Mouse (Mus musculus): ENCODE data around the gene Slc15a3. TPM values are rescaled to one million over a fixed set of nuclear protein-coding genes. Genes with fewer than 3 reads are reported as not detected.

The Slc15a3 gene
- polyA plus RNA-seq, 1 experiment from 2014 or later: 0.20 TPM

DNA sequence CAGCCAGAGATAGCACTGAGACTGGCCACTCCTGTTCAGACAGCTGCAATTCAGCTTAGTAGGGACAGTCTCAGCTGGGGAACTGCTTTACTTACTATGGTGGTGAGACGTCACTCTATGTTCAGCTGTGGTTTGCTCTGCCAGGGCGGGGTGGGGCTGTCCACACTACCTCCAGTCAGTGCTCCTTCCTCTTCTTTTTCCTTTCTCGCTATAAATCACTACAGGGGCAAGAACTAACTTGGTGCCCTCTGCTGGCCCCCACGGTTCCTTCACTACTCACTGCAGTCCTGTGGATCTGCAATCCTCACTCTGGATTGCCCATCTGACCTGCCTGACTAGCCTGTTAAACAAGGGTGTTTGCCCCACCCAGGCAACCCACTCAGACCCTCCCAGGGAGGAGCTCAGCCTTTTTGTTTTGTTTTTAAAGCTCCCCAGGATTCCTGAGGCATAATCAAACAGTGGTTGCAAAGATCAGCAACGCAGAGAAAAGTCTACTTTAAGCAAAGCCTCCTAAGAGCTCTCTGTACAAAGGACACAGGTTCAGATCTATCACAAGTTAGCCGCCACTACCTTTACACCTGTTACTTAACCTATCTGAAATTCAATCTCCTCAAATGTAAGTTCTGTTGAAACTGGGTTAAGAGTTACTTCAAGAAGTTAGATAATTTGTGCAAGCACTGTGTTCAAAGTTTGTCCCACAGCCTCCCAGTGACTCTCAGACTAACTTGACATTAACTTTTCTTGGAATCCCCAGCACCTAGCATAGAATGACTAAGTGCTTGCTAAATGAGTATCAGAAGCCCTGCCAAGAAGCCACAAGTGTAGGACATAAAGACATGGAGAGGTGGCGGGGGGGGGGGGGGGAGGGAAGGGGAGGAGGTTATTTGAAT lies 40.8 kb downstream of the Slc15a3 start:
- ATAC-seq (ENCODE audit: low FRiP score, low read depth): no peak
- Histone ChIP-seq H3K4me3 (peak overlapping the region; percentile 48), H3K9ac (peak overlapping the region; percentile 59; the same call in 1 of the 2 replicates), H3K4me2 (replicated peaks) (peak overlapping the region; percentile 94), H3K36me3 (no peaks in the 10 kb centered on the region), H3K4me1 (peaks cover 18% of the 10 kb centered on the region), H3K27me3 (replicated peaks) (no peaks in the 10 kb centered on the region), H3K9me3 (no peaks in the 10 kb centered on the region), H3K27ac (0 out of 2 replicates have a peak overlapping the region, but pooled peaks have one; percentile 90)
- 51% methylated on average over 6 of the region's 7 CpGs for WGBS

DNA sequence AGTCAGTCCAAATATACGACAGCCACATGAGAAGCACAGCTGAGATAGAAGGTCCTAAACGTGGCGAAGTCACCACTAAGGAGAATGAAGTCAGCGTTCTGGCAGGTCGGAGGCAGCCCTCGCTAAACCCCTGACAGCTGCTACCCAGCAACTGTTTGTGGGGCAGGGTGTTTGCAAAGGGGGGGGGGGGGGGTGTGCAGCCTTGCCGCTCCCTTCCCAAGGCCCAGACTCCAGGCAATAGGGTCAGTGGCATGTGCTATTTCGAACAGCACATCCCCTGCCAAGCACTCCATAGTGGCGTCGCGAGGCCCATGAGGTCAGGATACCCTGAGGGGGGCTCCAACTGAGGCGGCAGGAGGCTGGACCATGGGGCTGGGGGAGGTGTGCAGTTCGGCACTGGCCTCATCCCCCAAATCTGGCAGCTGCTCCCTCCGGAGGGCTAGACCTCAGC lies 41.5 kb downstream of the Slc15a3 start:
- no peak; the same call in 1 of the 2 replicates for ATAC-seq (ENCODE audit: low FRiP score, low read depth)
- Histone ChIP-seq H3K27me3 (replicated peaks) (no peaks in the 10 kb centered on the region), H3K36me3 (no peaks in the 10 kb centered on the region), H3K4me1 (peaks cover 18% of the 10 kb centered on the region), H3K4me2 (replicated peaks) (peak overlapping the region; percentile 94), H3K9ac (peak overlapping the region; percentile 59), H3K9me3 (no peaks in the 10 kb centered on the region), H3K4me3 (peak overlapping the region; percentile 48), H3K27ac (peak overlapping the region; percentile 90; the same call in 1 of the 2 replicates)
- 3% methylated on average over 14 of the region's 14 CpGs for WGBS

DNA sequence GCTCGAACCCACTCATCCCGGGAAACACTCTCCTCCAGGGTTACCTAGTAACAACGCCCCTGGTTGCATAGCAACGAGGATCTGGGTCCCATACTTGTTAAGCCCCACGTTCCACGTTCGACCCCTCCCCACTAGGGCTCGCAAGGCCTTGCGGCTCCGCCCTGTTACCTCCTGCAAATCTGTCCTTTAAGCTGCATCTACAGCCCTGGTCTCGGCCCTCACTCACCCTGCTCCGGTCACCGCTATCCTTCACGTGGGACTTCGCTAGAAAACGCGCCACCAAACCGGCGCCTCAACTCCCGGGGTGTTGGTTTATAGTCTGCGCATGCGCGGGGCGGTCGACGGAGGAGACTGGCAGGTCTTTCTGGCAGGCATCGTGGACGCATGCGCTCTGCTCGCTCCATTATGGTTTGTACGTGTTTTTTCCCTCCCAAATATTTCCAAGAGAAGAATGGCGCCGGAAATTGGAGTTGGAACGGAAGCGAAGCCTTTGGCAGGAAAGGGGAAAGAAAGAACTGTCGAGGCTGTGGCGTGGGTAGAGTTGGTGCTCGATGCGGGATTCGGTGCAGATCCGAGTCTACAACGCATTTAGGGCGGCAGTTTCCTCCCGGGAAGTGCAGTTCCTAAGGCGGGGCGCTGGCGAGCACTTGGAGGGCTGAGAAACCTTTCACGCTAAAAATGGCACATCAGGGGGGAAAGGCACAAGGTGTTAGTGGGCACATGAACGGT lies 42.1 kb downstream of the Slc15a3 start, which contains the start of gene Tmem109:
Gene Tmem109, minus strand, starts transcription at position 576 of the 729 bp plus-strand sequence.
- H3K27ac ChIP-seq: peak within 1 kb of the TSS; percentile 90
- H3K4me2 ChIP-seq (replicated peaks): peak within 1 kb of the TSS; percentile 94
- H3K36me3 ChIP-seq: no peaks in the 10 kb centered on the region
- peaks cover 18% of the 10 kb centered on the region for H3K4me1 ChIP-seq
- no peaks in the 10 kb centered on the region for H3K27me3 ChIP-seq (replicated peaks)
- peak; percentile 94 for ATAC-seq (ENCODE audit: low FRiP score, low read depth)
- WGBS: under 1% methylated on average over 49 of the region's 49 CpGs
- no peaks in the 10 kb centered on the region for H3K9me3 ChIP-seq
- peak within 1 kb of the TSS; percentile 59 for H3K9ac ChIP-seq
- peak within 1 kb of the TSS; percentile 48 for H3K4me3 ChIP-seq

DNA sequence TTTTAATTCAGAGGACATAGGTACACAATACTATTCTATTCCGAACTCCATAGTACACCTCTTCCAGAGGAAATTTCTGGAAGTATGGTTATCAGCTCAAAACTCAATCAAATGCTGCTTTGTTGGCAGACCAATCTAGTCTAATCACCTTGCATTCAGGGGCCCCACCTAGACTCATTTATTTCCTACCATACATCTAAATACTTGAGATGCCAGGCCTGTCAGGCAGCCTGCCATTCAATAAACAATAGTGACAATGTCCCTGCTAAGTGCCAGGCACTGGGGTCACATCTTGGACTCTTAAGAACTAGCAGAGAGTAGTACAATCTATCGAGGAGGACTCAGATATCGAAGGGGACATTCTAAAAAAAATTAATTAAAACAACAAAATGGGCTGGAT lies 52.7 kb downstream of the Slc15a3 start:
- WGBS: 85% methylated on average over 3 of the region's 3 CpGs
- H3K36me3 ChIP-seq: 0 out of 2 replicates have a peak, but pooled peaks cover under 1% of the 10 kb centered on the region
- ATAC-seq (ENCODE audit: low FRiP score, low read depth): no peak
- no peaks in the 10 kb centered on the region for H3K27me3 ChIP-seq (replicated peaks)
- peaks cover 15% of the 10 kb centered on the region for H3K4me1 ChIP-seq
- no peak overlapping the region for H3K4me2 ChIP-seq (replicated peaks)
- H3K9me3 ChIP-seq: no peaks in the 10 kb centered on the region
- H3K9ac ChIP-seq: no peak overlapping the region
- no peak overlapping the region for H3K27ac ChIP-seq
- no peak overlapping the region for H3K4me3 ChIP-seq

DNA sequence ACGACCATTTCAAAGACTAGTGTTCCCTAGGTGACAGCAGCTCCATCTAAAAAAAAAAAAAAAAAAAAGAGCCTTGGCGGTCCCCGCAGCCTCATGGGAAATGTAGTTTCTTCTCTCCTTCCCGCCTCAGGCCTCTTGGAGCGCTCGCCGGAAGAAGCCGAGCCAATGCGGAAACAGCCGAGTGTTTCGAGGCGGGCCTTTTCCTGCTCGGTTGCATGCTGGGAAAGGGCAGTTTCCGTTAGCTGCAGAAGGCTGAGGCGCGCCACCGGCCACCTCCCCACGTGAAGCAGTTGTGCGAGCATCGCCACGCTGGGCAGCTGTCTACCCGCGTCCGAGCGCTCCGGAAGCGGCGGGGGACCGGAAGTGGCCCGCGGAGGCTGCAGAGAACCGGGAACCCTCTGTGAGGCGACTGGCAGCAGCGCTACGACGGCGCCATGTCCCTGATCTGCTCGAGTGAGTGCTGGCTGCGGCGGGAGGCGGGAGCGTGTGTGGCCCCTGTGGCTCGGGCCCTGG lies 55.5 kb downstream of the Slc15a3 start, which contains the start of gene Prpf19:
Gene Prpf19, plus strand, starts transcription at position 216 of the 513 bp plus-strand sequence.
- H3K36me3 ChIP-seq: peaks cover 29% of the 10 kb centered on the region
- no peaks in the 10 kb centered on the region for H3K27me3 ChIP-seq (replicated peaks)
- peak; percentile 95 for ATAC-seq (ENCODE audit: low FRiP score, low read depth)
- H3K27ac ChIP-seq: peak within 1 kb of the TSS; percentile 80
- H3K4me1 ChIP-seq: peaks cover 18% of the 10 kb centered on the region
- H3K9ac ChIP-seq: peak within 1 kb of the TSS; percentile 89
- peak within 1 kb of the TSS; percentile 75 for H3K4me2 ChIP-seq (replicated peaks)
- no peaks in the 10 kb centered on the region for H3K9me3 ChIP-seq
- peak within 1 kb of the TSS; percentile 88 for H3K4me3 ChIP-seq
- under 1% methylated on average over 43 of the region's 43 CpGs for WGBS

DNA sequence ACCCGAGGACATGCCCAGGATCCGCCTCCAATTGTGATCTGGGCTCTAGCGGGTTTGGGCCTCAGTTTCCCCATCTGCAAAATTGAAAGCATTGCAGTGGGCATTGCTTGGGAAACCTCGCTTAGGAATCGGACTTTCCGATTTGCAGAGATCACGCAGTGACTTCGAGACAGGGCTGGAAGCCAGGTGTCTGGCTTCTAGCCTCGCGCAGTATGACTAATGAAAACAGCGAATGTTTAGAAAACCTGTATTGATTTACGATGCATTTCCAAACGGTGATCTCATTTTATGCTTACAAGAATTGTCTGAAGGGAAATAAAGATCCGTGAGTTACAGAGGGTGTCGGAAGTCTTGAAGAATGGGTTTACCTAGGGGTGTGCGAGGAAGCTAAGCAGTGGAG lies 56.2 kb downstream of the Slc15a3 start:
- peak overlapping the region; percentile 89 for H3K9ac ChIP-seq
- H3K27me3 ChIP-seq (replicated peaks): no peaks in the 10 kb centered on the region
- H3K4me1 ChIP-seq: peaks cover 18% of the 10 kb centered on the region
- peak overlapping the region; percentile 80; the same call in 1 of the 2 replicates for H3K27ac ChIP-seq
- H3K36me3 ChIP-seq: peaks cover 35% of the 10 kb centered on the region
- H3K4me3 ChIP-seq: peak overlapping the region; percentile 88
- 1% methylated on average over 16 of the region's 16 CpGs for WGBS
- peak overlapping the region; percentile 75 for H3K4me2 ChIP-seq (replicated peaks)
- ATAC-seq (ENCODE audit: low FRiP score, low read depth): peak; percentile 21; the same call in 1 of the 2 replicates
- H3K9me3 ChIP-seq: no peaks in the 10 kb centered on the region

DNA sequence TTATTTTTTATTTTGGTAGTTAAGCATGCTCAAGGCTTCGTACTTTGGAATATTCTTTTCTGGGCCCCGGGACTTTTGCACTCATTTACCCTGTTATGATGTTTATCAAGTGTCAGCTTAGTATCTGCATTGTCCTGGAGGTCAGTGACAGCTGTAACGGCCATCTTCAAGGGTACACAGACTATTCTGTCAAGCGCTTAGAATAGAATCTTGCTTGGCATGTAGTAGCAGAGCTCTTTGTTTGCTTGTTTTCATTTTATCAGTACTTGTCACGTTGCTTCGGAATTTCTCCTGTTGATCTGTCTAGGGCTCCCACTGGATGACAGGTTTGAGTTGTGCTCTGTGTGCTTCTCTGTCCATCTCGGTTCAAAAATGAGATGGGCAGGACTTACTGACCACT lies 57.3 kb downstream of the Slc15a3 start:
- Histone ChIP-seq H3K9ac (no peak overlapping the region), H3K4me3 (no peak overlapping the region), H3K9me3 (no peaks in the 10 kb centered on the region), H3K4me2 (replicated peaks) (peak overlapping the region; percentile 75), H3K27ac (no peak overlapping the region), H3K36me3 (peaks cover 47% of the 10 kb centered on the region), H3K27me3 (replicated peaks) (no peaks in the 10 kb centered on the region), H3K4me1 (peaks cover 18% of the 10 kb centered on the region)
- no peak for ATAC-seq (ENCODE audit: low FRiP score, low read depth)
- WGBS: 90% methylated on average over 7 of the region's 7 CpGs

DNA sequence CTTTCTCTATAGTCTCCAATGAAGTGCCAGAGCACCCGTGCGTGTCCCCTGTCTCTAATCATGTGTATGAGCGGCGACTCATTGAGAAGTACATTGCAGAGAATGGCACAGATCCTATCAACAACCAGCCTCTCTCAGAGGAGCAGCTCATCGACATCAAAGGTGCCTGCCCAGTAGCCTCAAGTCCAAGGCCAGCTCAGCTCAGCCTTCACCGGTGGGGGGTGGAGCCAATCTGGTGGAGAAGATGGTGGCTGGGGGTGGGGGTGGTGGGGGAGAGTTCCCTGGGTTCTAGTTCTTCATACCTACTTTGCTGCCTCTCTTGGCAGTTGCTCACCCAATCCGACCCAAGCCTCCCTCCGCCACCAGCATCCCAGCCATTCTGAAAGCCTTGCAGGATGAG lies 58.0 kb downstream of the Slc15a3 start:
- 0 out of 2 replicates have a peak overlapping the region, but pooled peaks have one; percentile 75 for H3K4me2 ChIP-seq (replicated peaks)

DNA sequence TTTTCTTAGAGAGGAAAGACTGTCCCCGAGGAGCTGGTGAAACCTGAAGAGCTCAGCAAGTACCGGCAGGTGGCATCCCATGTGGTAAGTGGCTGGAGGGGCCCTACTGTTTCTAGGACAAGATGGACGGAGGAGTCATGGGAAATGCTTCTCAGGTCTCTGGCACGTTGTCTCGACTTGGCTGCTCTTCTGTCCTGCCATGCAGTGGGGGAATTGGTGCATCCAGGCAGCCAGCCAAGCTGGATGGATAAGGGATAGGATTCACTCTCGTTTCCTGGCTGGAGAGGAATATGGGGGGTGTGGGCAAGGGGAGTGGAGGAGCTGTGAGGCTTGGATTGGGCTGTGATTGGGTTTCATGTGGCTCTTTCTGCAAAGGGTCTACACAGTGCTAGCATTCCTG lies 60.8 kb downstream of the Slc15a3 start:
- WGBS: 94% methylated on average over 6 of the region's 6 CpGs
- Histone ChIP-seq H3K9me3 (no peaks in the 10 kb centered on the region), H3K4me3 (no peak overlapping the region), H3K27ac (no peak overlapping the region), H3K36me3 (peaks cover 81% of the 10 kb centered on the region), H3K4me1 (peaks cover 18% of the 10 kb centered on the region), H3K27me3 (replicated peaks) (no peaks in the 10 kb centered on the region), H3K9ac (no peak overlapping the region), H3K4me2 (replicated peaks) (no peak overlapping the region)
- ATAC-seq (ENCODE audit: low FRiP score, low read depth): no peak

More for the DNA sequence above, 58.0 kb downstream of the Slc15a3 start:
- no peak for ATAC-seq (ENCODE audit: low FRiP score, low read depth)
- no peak overlapping the region for H3K27ac ChIP-seq
- H3K9me3 ChIP-seq: no peaks in the 10 kb centered on the region
- H3K4me3 ChIP-seq: no peak overlapping the region
- H3K27me3 ChIP-seq (replicated peaks): no peaks in the 10 kb centered on the region
- peaks cover 53% of the 10 kb centered on the region for H3K36me3 ChIP-seq
- H3K9ac ChIP-seq: no peak overlapping the region
- peaks cover 18% of the 10 kb centered on the region for H3K4me1 ChIP-seq
- WGBS: 94% methylated on average over 8 of the region's 8 CpGs

DNA sequence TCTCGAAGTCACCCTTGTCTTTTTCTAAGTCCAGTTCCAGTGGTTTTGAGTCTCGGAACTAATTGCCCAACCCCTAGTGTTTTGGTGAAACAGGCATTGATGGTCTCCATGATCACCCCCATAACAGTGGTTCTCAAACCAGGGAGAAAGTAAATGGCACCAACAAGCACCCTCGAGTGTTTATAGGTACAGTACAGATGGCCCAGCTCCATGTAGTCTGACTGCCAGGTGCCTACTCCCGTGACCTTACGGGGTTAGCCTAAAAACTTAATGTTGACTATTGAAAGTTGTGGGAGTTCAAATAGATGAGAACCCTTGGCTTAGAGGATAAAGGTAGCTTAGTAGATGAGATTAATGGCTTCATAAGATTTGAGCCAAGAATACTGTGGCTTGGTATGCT lies 61.5 kb downstream of the Slc15a3 start:
- peaks cover 13% of the 10 kb centered on the region for H3K4me1 ChIP-seq
- no peaks in the 10 kb centered on the region for H3K27me3 ChIP-seq (replicated peaks)
- ATAC-seq (ENCODE audit: low FRiP score, low read depth): no peak
- H3K4me3 ChIP-seq: no peak overlapping the region
- 93% methylated on average over 5 of the region's 5 CpGs for WGBS
- H3K36me3 ChIP-seq: peaks cover 89% of the 10 kb centered on the region
- no peak overlapping the region for H3K4me2 ChIP-seq (replicated peaks)
- H3K27ac ChIP-seq: no peak overlapping the region
- H3K9me3 ChIP-seq: no peaks in the 10 kb centered on the region
- H3K9ac ChIP-seq: no peak overlapping the region

DNA sequence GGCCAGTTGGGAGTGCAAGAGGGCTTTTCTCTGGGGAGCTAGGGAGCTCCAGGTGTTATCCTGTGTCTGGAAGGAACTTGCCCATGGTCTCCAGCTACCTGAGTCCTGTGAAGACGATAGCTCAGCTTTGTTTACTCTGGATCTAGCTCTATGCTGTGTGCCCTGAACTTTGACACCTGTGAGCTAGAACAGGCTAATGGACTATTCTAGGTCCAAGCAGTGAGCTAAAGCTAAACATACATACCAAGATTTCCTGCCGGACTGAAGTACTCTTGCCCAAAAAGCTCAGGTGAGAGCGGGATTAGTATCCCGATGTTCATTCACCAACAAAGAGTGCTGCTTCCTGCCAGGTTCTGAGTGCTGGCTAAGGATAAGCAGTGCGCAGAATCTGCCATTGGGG lies 65.0 kb downstream of the Slc15a3 start:
- no peaks in the 10 kb centered on the region for H3K27me3 ChIP-seq (replicated peaks)
- H3K36me3 ChIP-seq: peaks cover 90% of the 10 kb centered on the region
- no peak overlapping the region for H3K9ac ChIP-seq
- H3K4me3 ChIP-seq: no peak overlapping the region
- H3K27ac ChIP-seq: no peak overlapping the region
- WGBS: 94% methylated on average over 5 of the region's 5 CpGs
- no peak for ATAC-seq (ENCODE audit: low FRiP score, low read depth)
- no peak overlapping the region for H3K4me2 ChIP-seq (replicated peaks)
- H3K9me3 ChIP-seq: no peaks in the 10 kb centered on the region
- H3K4me1 ChIP-seq: no peaks in the 10 kb centered on the region
